Mouse (Mus musculus): ENCODE measurements around the gene Mapk9. TPM values are rescaled to one million over a fixed set of nuclear protein-coding genes. Genes with fewer than 3 reads are reported as not detected.

The Mapk9 gene
- total and polyA plus RNA-seq, 3 experiments, result 43.1 to 52.8 TPM; not detected in 1

- H3K79me2 ChIP-seq (ENCODE audit: control insufficient read depth, insufficient read depth, low read length, poor library complexity), result no peaks in the 10 kb centered on the region
- no peak for DNase-seq (ENCODE audit: low read depth, low spot score)
- H3K27me3 ChIP-seq (ENCODE audit: control insufficient read depth in 1 of 2, insufficient read depth in 2 of 2, low read length in 2 of 2), result no peaks in the 10 kb centered on the region
- no peak overlapping the region for H3K27ac ChIP-seq (ENCODE audit: control insufficient read depth, low read depth, low read length)
- TF ChIP-seq POLR2AphosphoS2 (IDR thresholded peaks at IDR 0.05; ENCODE audit: low read length) (no peak), CHD1 (IDR thresholded peaks at IDR 0.05; ENCODE audit: low read depth, low read length) (no peak), EP300 (IDR thresholded peaks at IDR 0.05; ENCODE audit: low read depth in 1 of 2, low read length in 2 of 2) (no peak), POLR2A (IDR thresholded peaks at IDR 0.05; ENCODE audit: control insufficient read depth in 1 of 2, insufficient read depth in 1 of 2, low read depth in 1 of 2, low read length in 2 of 2, poor library complexity in 1 of 2) (no peak), MEF2A (IDR thresholded peaks at IDR 0.05; ENCODE audit: extremely low read depth, insufficient replicate concordance, low read depth, low read length, poor library complexity, severe bottlenecking) (no peak)
- H3K4me3 ChIP-seq (ENCODE audit: control insufficient read depth in 1 of 2, insufficient read depth in 1 of 2, low read depth in 2 of 2, low read length in 2 of 2), result no peak overlapping the region
- peaks cover 0 to 3% of the 10 kb centered on the region in 2 experiments; a peak in 1 of 4 replicates for H3K4me1 ChIP-seq (ENCODE audit: control insufficient read depth in 1 of 2, insufficient read depth in 2 of 2, low read length in 2 of 2)
- H3K36me3 ChIP-seq (ENCODE audit: control insufficient read depth in 1 of 2, insufficient read depth in 2 of 2, low read length in 2 of 2), result no peaks in the 10 kb centered on the region; a peak in 1 of 4 replicates
- H3K9me3 ChIP-seq (replicated peaks; ENCODE audit: insufficient read depth, low read length), result no peaks in the 10 kb centered on the region
- no peak overlapping the region for H3K9ac ChIP-seq (ENCODE audit: control insufficient read depth, low read depth, low read length, poor library complexity, severe bottlenecking)
Measured at GRCm38 (mm10) chr11:49820928-49821327, 25.6 kb upstream of the Mapk9 start.

DNA sequence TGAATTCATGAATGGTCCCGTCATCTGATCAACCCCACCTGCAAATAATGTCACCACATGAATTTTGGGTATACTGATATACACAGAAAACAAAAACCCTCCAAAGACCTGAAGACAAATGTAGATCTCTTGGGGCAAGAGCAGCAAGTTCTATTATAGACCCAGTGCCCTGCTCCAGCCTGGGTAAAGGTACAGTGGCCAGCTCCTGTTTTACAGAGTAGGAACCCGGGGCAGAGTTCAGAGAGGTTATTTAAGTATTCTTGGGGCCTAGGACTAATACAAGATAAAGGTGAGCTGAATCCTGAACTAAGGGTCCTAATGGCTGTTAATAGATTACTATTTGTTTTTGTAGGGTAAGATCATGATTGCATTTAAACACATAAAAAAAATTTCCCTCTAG, 25.0 kb upstream of the Mapk9 start:
- H3K9ac ChIP-seq (ENCODE audit: control insufficient read depth, low read depth, low read length, poor library complexity, severe bottlenecking), result no peak overlapping the region
- no peaks in the 10 kb centered on the region for H3K9me3 ChIP-seq (replicated peaks; ENCODE audit: insufficient read depth, low read length)
- no peaks in the 10 kb centered on the region for H3K79me2 ChIP-seq (ENCODE audit: control insufficient read depth, insufficient read depth, low read length, poor library complexity)
- no peaks in the 10 kb centered on the region for H3K36me3 ChIP-seq (ENCODE audit: control insufficient read depth in 1 of 2, insufficient read depth in 2 of 2, low read length in 2 of 2)
- peaks cover 0 to 3% of the 10 kb centered on the region in 2 experiments; a peak in 1 of 4 replicates for H3K4me1 ChIP-seq (ENCODE audit: control insufficient read depth in 1 of 2, insufficient read depth in 2 of 2, low read length in 2 of 2)
- no peak for TF ChIP-seq E2F4 (IDR thresholded peaks at IDR 0.05; ENCODE audit: borderline replicate concordance, low read depth, low read length)
- TF ChIP-seq TAL1 (IDR thresholded peaks at IDR 0.05; ENCODE audit: low read length), result no peak
- no peak for TF ChIP-seq SIN3A (IDR thresholded peaks at IDR 0.05; ENCODE audit: low read length)
- no peak for TF ChIP-seq ZNF384 (IDR thresholded peaks at IDR 0.05; ENCODE audit: low read depth, low read length)
- no peak for TF ChIP-seq ZC3H11A (IDR thresholded peaks at IDR 0.05; ENCODE audit: low read depth, low read length)
- no peak for TF ChIP-seq SMC3 (IDR thresholded peaks at IDR 0.05; ENCODE audit: low read depth, low read length)
- no peak for TF ChIP-seq GATA1 (IDR thresholded peaks at IDR 0.05; ENCODE audit: low read depth, low read length)
- TF ChIP-seq ZKSCAN1 (IDR thresholded peaks at IDR 0.05; ENCODE audit: low read depth, low read length), result no peak
- TF ChIP-seq EP300 (IDR thresholded peaks at IDR 0.05; ENCODE audit: low read depth in 1 of 2, low read length in 2 of 2), result no peak
- no peak for TF ChIP-seq POLR2AphosphoS2 (IDR thresholded peaks at IDR 0.05; ENCODE audit: low read length)
- no peak for TF ChIP-seq POLR2AphosphoS5 (IDR thresholded peaks at IDR 0.05; ENCODE audit: borderline replicate concordance, low read depth, low read length)
- TF ChIP-seq CHD2 (IDR thresholded peaks at IDR 0.05; ENCODE audit: low read length), result no peak
- no peak for TF ChIP-seq NRF1 (IDR thresholded peaks at IDR 0.05; ENCODE audit: insufficient read depth, low read depth, low read length, poor library complexity, severe bottlenecking)
- no peak for TF ChIP-seq KAT2A (conservative IDR thresholded peaks at IDR 0.05; ENCODE audit: low read depth, low read length)
- no peak for TF ChIP-seq BHLHE40 (IDR thresholded peaks at IDR 0.05; ENCODE audit: borderline replicate concordance, low read depth, low read length)
- no peak for TF ChIP-seq JUND (IDR thresholded peaks at IDR 0.05; ENCODE audit: low read depth, low read length)
- TF ChIP-seq MYC (IDR thresholded peaks at IDR 0.05; ENCODE audit: low read depth, low read length), result no peak
- TF ChIP-seq ZMIZ1 (IDR thresholded peaks at IDR 0.05; ENCODE audit: low read depth, low read length), result no peak
- no peak for DNase-seq (ENCODE audit: low read depth, low spot score)
- H3K27ac ChIP-seq (ENCODE audit: control insufficient read depth, low read depth, low read length), result no peak overlapping the region
- H3K27me3 ChIP-seq (ENCODE audit: control insufficient read depth in 1 of 2, insufficient read depth in 2 of 2, low read length in 2 of 2), result no peaks in the 10 kb centered on the region
- H3K4me3 ChIP-seq (ENCODE audit: control insufficient read depth in 1 of 2, insufficient read depth in 1 of 2, low read depth in 2 of 2, low read length in 2 of 2), result no peak overlapping the region

Measured in MEL (cell line).